Mouse (Mus musculus) adipocyte (in vitro differentiated cells): Measurements from ENCODE around the gene Kcnmb3.
"Not testable (repeated sequence)": the region's sequence is repeated elsewhere in the genome, so short reads cannot be mapped to it uniquely, and the experiment has no call there.

Experiments
- DNase-seq: peaks from one replicate; pipeline ENCODE4 v3.0.0-alpha.2; 2016; ENCODE audit warnings: low spot score

The Kcnmb3 gene

GRCm38 (mm10) chr3:32430394-32430793 is 61.6 kb downstream of the Kcnmb3 start:
- DNase-seq = no peak

DNA sequence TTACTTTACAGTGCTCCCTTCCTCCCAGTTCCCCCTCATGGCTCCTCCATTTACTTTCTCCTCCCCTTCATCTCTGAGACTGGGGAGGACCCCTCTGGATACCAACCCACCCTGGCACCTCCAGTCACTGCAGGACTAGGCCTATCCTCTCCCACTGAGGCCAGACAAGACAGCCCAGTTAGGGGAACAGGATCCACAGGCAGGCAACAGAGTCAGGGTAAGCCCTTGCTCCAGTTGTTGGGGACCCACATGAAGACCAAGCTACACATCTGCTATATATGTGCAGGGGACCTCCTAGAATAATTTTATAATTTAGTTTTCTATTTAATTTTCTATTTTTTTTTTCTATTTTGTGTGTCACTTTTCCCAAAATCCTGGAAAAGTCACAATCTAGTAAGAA is 62.7 kb downstream of the Kcnmb3 start:
- DNase-seq = not testable (repeated sequence)

GRCm38 (mm10) chr3:32428921-32429320 is 63.1 kb downstream of the Kcnmb3 start:
- DNase-seq = no peak

DNA sequence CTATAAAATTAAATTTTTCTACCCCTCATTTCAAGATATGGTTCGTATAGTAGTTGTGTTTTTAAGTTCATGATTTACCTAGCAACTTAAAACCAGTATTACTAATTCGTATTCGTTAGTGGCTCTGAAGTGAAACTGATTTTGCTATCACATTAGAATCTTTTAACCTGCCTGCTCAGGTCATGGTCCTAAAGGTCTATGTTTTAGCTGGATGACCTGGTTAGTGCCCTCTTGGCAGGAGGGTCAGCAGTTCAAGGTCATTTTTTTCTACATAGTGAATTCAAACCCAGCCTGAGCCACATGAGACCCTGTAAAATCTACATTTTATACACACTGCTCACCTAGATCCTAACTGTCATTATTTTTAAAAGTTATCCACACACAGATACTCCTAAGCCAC is 63.7 kb downstream of the Kcnmb3 start:
- no peak for DNase-seq

DNA sequence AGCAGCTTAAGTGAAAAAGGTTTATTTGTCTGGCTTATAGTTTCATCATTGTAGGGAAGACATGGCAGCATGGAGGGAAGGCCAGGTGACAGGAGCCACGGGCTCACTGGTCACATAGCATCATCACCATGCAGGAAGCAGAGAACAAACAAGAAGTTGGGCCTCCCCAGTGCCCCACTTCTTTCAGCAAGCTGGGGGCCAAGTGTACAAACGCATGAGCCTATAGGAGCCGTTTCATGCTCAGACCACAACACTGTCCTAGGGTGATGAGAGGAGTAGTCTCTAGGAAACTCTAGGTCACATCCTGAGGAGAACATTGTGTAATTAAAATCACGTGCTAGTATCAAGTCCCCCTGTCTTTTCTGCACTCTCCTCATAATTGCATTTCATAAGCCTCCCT is 64.3 kb downstream of the Kcnmb3 start:
- DNase-seq = no peak
